Mouse (Mus musculus): ENCODE measurements around the gene Ppm1g. TPM values are rescaled to one million over a fixed set of nuclear protein-coding genes. Genes with fewer than 3 reads are reported as not detected.

The Ppm1g gene
- polyA plus RNA-seq, 1 experiment from 2014 or later = 162 TPM

DNA sequence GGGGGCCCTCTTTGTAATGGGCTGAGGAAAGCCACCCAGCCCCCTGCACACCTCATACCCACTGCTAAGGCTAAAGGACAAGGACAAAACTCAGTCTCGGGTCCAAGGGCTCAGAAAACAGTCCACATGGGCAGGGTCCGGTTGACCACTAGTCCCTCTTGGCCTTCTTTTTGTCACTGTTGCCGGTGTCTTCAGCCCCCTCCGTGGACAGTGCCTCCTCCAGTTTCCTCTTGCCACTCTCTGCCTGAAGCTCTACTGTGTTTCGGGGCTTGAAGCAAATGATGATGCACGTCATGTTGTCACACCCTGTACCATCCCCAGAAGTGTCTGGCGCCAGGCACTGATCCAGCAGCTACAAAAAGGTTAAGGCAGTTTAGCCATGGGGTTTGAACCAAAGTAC lies 17.6 kb downstream of the Ppm1g start:
- 89% methylated on average over 7 of the region's 7 CpGs for WGBS
- no peaks in the 10 kb centered on the region for H3K27me3 ChIP-seq (ENCODE audit: control insufficient read depth, insufficient read depth, low read length)
- no peak for ATAC-seq (ENCODE audit: low FRiP score)

DNA sequence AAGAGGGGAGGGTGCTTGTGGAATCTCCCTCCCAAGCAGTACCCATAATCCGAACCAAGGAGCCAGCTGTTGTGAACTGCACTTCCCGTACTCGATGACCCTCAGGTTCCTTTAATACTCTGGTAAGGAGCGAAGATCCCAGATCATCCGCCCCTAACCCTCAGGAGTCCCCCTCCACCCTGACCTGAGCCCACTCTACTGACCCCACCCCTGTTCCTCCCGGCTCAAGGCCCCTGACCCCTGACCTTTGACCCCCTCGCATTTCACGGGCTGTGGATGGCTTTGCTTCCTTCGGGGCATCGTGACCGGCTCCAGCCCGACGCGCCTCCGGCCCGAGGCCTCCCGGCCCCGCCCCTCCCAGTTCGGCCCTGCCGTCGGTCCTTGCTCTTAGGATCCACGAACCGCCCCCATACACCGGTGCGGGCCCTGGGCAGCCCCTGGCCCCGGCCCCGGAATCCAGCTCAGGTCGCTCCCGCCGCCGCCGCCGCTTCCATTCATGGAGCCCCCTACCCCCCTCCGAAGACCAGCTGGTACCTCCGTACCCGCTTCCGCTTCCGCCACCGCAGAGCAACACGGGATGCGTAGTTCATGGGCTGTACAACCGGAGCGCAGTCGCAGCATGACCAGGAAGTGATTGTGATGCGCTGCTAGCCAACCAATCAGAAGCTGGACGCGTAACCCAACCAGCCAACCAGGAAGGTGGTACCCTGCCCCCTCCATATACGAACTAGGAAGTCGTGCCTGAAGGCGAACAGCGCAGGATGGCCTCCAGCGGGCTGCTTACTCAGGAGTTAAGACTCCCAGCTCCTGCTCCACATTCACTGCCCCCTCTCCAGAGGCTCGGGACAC lies 18.5 kb downstream of the Ppm1g start, which contains the start of gene Zfp513:
Gene Zfp513, minus strand, starts transcription at position 562 of the 849 bp plus-strand sequence.
- peak; percentile 97 for ATAC-seq (ENCODE audit: low FRiP score)
- Histone ChIP-seq H3K4me3 (replicated peaks; ENCODE audit: low read length) (peak within 1 kb of the TSS; percentile 69), H3K9ac (peak within 1 kb of the TSS; percentile 81), H3K27ac (peak within 1 kb of the TSS; percentile 80), H3K9me3 (ENCODE audit: control insufficient read depth, low read length) (peaks cover 6% of the 10 kb centered on the region; the same call in 1 of the 2 replicates), H3K4me1 (replicated peaks; ENCODE audit: control insufficient read depth, insufficient read depth, low read length) (peaks cover 17% of the 10 kb centered on the region; the same call in 1 of the 2 replicates), H3K27me3 (ENCODE audit: control insufficient read depth, insufficient read depth, low read length) (no peaks in the 10 kb centered on the region), H3K4me2 (replicated peaks) (peak within 1 kb of the TSS; percentile 94), H3K36me3 (replicated peaks; ENCODE audit: control insufficient read depth, insufficient read depth) (peaks cover 77% of the 10 kb centered on the region)
- peak; percentile 98 for DNase-seq (ENCODE audit: low spot score)
- under 1% methylated on average over 52 of the region's 53 CpGs for WGBS

More for the DNA sequence above, 17.6 kb downstream of the Ppm1g start:
- Histone ChIP-seq H3K9me3 (ENCODE audit: control insufficient read depth, low read length) (peaks cover 6% of the 10 kb centered on the region; the same call in 1 of the 2 replicates), H3K4me3 (replicated peaks; ENCODE audit: low read length) (peak overlapping the region; percentile 69), H3K36me3 (replicated peaks; ENCODE audit: control insufficient read depth, insufficient read depth) (peaks cover 77% of the 10 kb centered on the region), H3K9ac (no peak overlapping the region), H3K4me1 (replicated peaks; ENCODE audit: control insufficient read depth, insufficient read depth, low read length) (peaks cover 17% of the 10 kb centered on the region; the same call in 1 of the 2 replicates), H3K4me2 (replicated peaks) (peak overlapping the region; percentile 56), H3K27ac (peak overlapping the region; percentile 80)
- DNase-seq (ENCODE audit: low spot score) = no peak

DNA sequence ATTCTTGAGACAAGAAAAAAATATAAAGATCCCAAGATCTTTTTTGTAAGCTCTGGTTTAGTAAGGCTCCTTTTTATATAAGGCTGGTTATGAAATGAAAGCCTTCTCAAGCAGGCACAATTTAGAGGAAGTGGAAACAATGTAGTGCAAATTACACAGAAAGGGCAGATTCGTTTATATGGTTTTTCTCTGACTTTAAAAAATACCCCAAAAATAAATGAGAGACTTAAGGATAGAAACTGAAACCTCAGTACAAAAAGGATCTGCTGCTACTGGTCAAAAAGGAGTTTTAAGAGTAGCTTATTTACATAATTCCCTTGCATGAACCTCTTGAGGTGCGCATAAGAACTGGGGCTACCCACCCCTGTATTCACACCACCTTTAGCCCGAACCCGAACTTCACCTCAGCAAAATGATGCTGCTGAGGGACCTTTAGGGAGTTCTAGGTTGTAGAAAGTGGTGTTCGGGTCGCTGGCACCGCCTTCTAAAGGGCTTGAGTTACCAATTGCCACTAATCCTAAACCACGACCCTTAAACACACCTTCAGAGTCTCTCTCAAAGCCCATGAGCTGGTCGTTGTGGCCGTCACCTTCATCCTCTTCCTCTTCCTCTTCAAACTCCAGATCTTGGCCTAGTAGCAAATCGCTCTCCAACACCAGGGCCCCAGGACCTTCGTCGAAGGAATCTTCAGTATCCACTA lies 19.3 kb downstream of the Ppm1g start:
- ATAC-seq (ENCODE audit: low FRiP score) = no peak
- Histone ChIP-seq H3K27me3 (ENCODE audit: control insufficient read depth, insufficient read depth, low read length) (no peaks in the 10 kb centered on the region), H3K9me3 (ENCODE audit: control insufficient read depth, low read length) (peaks cover 6% of the 10 kb centered on the region; the same call in 1 of the 2 replicates), H3K9ac (peak overlapping the region; percentile 81), H3K36me3 (replicated peaks; ENCODE audit: control insufficient read depth, insufficient read depth) (peaks cover 78% of the 10 kb centered on the region), H3K4me2 (replicated peaks) (peak overlapping the region; percentile 94), H3K4me3 (replicated peaks; ENCODE audit: low read length) (peak overlapping the region; percentile 69), H3K27ac (peak overlapping the region; percentile 79; the same call in 1 of the 2 replicates), H3K4me1 (replicated peaks; ENCODE audit: control insufficient read depth, insufficient read depth, low read length) (peaks cover 17% of the 10 kb centered on the region; the same call in 1 of the 2 replicates)
- WGBS = 23% methylated on average over 13 of the region's 13 CpGs
- DNase-seq (ENCODE audit: low spot score) = no peak

DNA sequence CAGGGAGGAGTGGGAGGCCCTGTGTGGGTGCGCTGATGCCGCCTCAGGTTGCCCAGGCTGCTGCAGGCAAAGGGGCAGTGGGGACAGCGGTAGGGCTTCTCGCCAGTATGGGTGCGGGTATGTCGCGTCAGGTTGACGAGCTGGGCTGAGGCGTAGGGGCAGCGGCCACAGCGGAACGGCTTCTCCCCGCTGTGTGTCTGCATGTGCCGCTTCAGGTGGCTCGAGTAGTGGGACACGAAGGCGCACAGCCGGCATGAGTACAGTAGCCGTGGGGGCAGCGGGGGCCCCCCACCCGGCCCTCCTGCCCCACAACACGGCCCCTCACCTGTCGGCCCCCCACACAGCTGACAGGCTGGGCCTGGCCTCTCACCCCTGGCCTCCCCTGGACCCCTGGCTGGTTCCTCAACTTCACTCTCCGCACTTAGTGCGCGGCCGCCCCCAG lies 20.1 kb downstream of the Ppm1g start:
- DNase-seq (ENCODE audit: low spot score) = no peak
- H3K27ac ChIP-seq = no peak overlapping the region
- H3K4me2 ChIP-seq (replicated peaks) = peak overlapping the region; percentile 94

DNA sequence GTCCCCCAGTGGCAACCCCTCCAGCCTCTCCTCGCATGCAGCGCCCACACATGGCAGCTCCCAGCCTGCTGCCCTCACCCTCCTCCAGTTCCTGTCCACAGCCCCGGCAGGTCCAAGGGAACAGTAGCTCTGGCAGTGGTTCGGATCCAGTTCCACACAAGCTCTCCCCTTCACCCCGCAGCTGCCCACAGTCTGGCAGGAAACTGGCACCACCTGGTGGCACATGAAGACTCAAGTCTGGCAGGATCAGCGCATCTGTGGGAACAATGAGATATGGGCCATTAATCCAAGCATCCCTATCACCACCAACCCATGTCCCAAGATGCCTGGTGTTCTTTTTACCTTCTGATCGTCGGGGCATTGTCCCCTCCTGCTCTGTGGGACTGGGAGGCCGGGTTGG lies 20.6 kb downstream of the Ppm1g start:
- H3K4me1 ChIP-seq (replicated peaks; ENCODE audit: control insufficient read depth, insufficient read depth, low read length) = peaks cover 17% of the 10 kb centered on the region; the same call in 1 of the 2 replicates
- 86% methylated on average over 9 of the region's 9 CpGs for WGBS
- H3K36me3 ChIP-seq (replicated peaks; ENCODE audit: control insufficient read depth, insufficient read depth) = peaks cover 78% of the 10 kb centered on the region
- DNase-seq (ENCODE audit: low spot score) (no peak), ATAC-seq (ENCODE audit: low FRiP score) (no peak)
- H3K4me3 ChIP-seq (replicated peaks; ENCODE audit: low read length) = peak overlapping the region; percentile 14
- H3K27me3 ChIP-seq (ENCODE audit: control insufficient read depth, insufficient read depth, low read length) = no peaks in the 10 kb centered on the region
- peak overlapping the region; percentile 94; the same call in 1 of the 2 replicates for H3K4me2 ChIP-seq (replicated peaks)
- H3K27ac ChIP-seq = no peak overlapping the region
- no peak overlapping the region for H3K9ac ChIP-seq
- H3K9me3 ChIP-seq (ENCODE audit: control insufficient read depth, low read length) = peaks cover 6% of the 10 kb centered on the region; the same call in 1 of the 2 replicates

More for the DNA sequence above, 20.1 kb downstream of the Ppm1g start:
- Histone ChIP-seq H3K27me3 (ENCODE audit: control insufficient read depth, insufficient read depth, low read length) (no peaks in the 10 kb centered on the region), H3K9me3 (ENCODE audit: control insufficient read depth, low read length) (peaks cover 6% of the 10 kb centered on the region; the same call in 1 of the 2 replicates), H3K4me3 (replicated peaks; ENCODE audit: low read length) (peak overlapping the region; percentile 14), H3K36me3 (replicated peaks; ENCODE audit: control insufficient read depth, insufficient read depth) (peaks cover 78% of the 10 kb centered on the region), H3K9ac (no peak overlapping the region), H3K4me1 (replicated peaks; ENCODE audit: control insufficient read depth, insufficient read depth, low read length) (peaks cover 17% of the 10 kb centered on the region; the same call in 1 of the 2 replicates)
- WGBS = 91% methylated on average over 27 of the region's 27 CpGs
- ATAC-seq (ENCODE audit: low FRiP score) = no peak

DNA sequence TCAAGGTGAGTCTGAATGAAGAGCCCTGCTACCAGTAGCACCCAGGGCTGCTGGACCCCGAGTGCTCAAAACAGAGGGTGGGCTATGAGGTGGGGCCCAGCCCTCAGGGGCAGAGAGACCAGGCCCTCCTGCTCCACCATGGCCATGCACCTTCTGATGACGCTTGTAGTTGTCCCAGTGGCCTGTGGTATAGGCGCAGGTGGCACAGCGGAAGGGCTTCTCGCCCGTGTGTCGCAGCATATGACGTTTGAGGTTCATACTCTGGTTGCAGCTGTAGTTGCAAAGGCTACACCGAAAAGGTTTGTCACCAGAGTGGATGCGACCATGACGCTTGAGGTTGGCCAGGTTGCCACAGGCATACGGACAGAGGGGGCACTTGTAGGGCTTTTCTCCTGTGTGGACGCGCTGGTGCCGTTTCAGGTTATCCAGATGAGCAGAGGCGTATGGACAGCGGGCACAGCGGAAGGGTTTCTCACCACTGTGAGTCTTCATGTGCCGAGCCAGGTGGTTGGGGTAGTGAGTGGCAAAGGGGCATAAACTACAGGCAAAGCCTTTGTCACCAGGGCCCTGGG lies 21.1 kb downstream of the Ppm1g start:
- H3K9me3 ChIP-seq (ENCODE audit: control insufficient read depth, low read length) = peaks cover 6% of the 10 kb centered on the region; the same call in 1 of the 2 replicates
- H3K36me3 ChIP-seq (replicated peaks; ENCODE audit: control insufficient read depth, insufficient read depth) = peaks cover 78% of the 10 kb centered on the region
- no peak overlapping the region for H3K4me3 ChIP-seq (replicated peaks; ENCODE audit: low read length)
- DNase-seq (ENCODE audit: low spot score) (no peak), ATAC-seq (ENCODE audit: low FRiP score) (no peak)
- no peak overlapping the region for H3K27ac ChIP-seq
- H3K9ac ChIP-seq = no peak overlapping the region
- H3K4me1 ChIP-seq (replicated peaks; ENCODE audit: control insufficient read depth, insufficient read depth, low read length) = peaks cover 19% of the 10 kb centered on the region
- H3K4me2 ChIP-seq (replicated peaks) = no peak overlapping the region
- 94% methylated on average over 19 of the region's 19 CpGs for WGBS
- no peaks in the 10 kb centered on the region for H3K27me3 ChIP-seq (ENCODE audit: control insufficient read depth, insufficient read depth, low read length)

DNA sequence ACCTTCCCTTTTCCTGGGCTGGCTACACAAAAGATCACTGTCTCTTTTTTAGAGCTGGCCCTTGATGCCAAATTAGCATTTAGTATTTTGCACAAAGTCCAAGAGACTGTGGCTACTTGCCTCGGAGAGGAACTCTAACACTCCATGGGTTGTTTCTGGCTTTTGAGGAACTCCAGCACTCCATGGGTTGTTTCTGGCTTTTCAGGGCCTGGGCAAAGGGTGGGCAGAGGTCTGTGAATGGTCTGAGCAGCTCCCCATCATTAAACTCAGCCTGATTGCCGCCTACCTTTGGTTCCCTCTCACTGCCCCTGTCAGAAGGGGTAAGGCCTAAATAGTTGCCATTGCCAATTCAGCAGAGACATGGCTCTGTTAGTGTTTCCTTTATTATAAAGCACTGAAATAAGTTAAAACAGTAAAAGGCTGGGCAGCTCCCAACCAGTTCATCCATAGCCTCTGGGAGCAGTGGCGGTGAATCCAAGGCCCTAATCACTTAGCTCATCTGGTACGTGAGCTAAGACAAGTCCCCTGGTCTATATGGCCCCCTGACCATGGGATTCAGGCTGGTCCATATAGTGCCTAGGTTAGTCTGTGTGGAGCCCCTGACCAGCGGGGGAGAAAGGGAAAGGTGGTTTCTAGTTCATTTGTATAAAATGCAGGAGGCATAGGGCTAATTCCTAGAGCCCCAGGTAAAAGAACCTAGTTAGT lies 21.7 kb downstream of the Ppm1g start:
- no peak overlapping the region for H3K4me3 ChIP-seq (replicated peaks; ENCODE audit: low read length)
- DNase-seq (ENCODE audit: low spot score) (no peak), ATAC-seq (ENCODE audit: low FRiP score) (no peak)
- H3K9me3 ChIP-seq (ENCODE audit: control insufficient read depth, low read length) = peaks cover 6% of the 10 kb centered on the region; the same call in 1 of the 2 replicates
- peaks cover 72% of the 10 kb centered on the region for H3K36me3 ChIP-seq (replicated peaks; ENCODE audit: control insufficient read depth, insufficient read depth)
- H3K4me1 ChIP-seq (replicated peaks; ENCODE audit: control insufficient read depth, insufficient read depth, low read length) = peaks cover 25% of the 10 kb centered on the region
- WGBS = 86% methylated on average over 5 of the region's 5 CpGs
- H3K27ac ChIP-seq = no peak overlapping the region
- H3K27me3 ChIP-seq (ENCODE audit: control insufficient read depth, insufficient read depth, low read length) = no peaks in the 10 kb centered on the region
- H3K9ac ChIP-seq = no peak overlapping the region
- H3K4me2 ChIP-seq (replicated peaks) = no peak overlapping the region

DNA sequence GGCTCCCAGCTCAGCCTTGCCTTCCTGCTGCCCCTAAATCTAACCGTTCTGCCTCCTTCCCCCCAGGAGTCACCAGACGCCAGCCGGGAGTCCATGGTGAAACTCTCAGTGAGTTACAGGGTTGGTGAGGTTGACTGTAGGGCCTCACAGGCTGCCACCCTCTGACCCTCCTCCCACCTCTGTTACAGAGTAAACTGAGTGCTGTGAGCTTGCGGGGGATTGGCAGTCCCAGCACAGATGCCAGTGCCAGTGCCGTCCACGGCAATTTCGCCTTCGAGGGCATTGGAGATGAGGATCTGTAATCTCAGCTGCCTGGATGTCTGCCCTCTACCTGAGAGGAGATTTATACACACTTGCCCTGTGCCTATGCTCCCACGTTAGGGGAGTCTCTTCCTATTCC lies 22.3 kb downstream of the Ppm1g start:
- H3K4me3 ChIP-seq (replicated peaks; ENCODE audit: low read length) = no peak overlapping the region
- peaks cover 66% of the 10 kb centered on the region for H3K36me3 ChIP-seq (replicated peaks; ENCODE audit: control insufficient read depth, insufficient read depth)
- DNase-seq (ENCODE audit: low spot score) (no peak), ATAC-seq (ENCODE audit: low FRiP score) (no peak)
- no peak overlapping the region for H3K9ac ChIP-seq
- no peaks in the 10 kb centered on the region for H3K27me3 ChIP-seq (ENCODE audit: control insufficient read depth, insufficient read depth, low read length)
- H3K4me2 ChIP-seq (replicated peaks) = no peak overlapping the region
- H3K4me1 ChIP-seq (replicated peaks; ENCODE audit: control insufficient read depth, insufficient read depth, low read length) = peaks cover 26% of the 10 kb centered on the region
- no peak overlapping the region for H3K27ac ChIP-seq
- peaks cover 6% of the 10 kb centered on the region; the same call in 1 of the 2 replicates for H3K9me3 ChIP-seq (ENCODE audit: control insufficient read depth, low read length)
- WGBS = 92% methylated on average over 9 of the region's 9 CpGs
